Mouse (Mus musculus) frontal cortex, adult (tissue): ENCODE measurements at regions not wholly inside any gene's neighbourhood (a gene's known extent, or its start where the extent isn't known, plus 50 kb on each side); places are given as distances from the start of the nearest gene placed in this dataset.

Experiments
- ATAC-seq: cut with Nextera tagmentation; 2 replicates; pipeline ENCODE4 v1.9.2; 2017; ENCODE audit warnings: mild to moderate bottlenecking, moderate library complexity, mixed read lengths; ENCODE audit not compliant: low TSS enrichment

DNA sequence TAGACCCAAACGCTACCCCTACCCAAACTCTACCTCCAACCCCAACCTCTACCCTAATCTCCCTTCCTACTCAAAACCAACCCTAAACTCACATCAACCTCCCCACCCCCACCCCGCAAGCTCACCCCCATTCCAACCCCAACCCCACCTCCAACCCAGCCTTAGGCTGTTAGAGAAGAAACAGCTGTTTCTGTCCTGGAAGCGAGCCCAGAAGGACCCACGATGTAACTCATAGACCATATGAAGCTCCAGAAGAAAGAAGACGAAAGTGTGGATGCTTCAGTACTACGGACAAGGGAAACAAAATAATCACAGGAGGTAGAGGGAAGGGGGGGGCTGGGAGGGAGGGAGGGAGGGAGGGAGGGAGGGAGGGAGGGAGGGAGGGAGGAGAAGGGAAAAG is 58.4 kb downstream of the Sox11 start:
- no peak for ATAC-seq

- ATAC-seq = no peak
These were observed 80.4 kb downstream of the Sox11 start for GRCm38 (mm10) chr12:27261965-27262364.

- ATAC-seq = no peak
These were observed 88.2 kb downstream of the Sox11 start for GRCm38 (mm10) chr12:27254125-27254524.

DNA sequence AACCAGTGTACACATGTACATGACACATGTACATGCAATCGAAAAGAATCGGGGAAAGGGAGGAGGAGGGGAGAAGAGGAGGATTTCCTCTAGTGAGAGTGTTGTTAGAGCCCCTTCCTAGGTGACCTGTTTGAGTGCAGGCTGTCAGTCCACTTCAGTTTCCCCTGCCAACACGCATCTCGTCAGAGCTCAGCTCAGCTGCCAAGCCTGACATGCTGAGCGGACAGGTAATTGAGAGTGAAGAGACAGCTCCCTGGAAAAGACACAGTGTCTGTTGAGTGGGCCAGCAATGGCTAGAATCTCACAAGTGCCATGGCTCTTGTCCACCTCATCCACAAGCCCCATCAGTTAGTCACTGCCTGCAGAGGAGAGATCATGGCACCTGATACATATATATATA is 90.9 kb downstream of the Sox11 start:
- no peak for ATAC-seq

DNA sequence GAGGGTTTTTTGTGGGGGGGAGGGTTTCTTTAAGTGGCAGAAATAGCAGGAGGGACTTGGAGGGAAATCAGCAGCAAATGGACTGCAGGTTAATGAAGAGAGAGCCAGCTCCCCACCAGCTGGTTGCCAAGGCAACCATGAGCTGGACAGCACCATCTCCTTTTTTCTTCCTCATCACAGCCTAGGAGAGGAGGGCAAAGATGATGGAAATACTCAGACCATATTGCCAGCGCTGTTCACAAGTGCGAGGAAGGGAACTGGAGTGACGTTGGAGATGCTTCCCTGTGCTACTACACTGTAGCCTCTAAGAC is 93.9 kb downstream of the Sox11 start:
- peak; percentile 84 for ATAC-seq

GRCm38 (mm10) chr12:27247756-27248544 is 94.4 kb downstream of the Sox11 start:
- ATAC-seq = peak; percentile 80

GRCm38 (mm10) chr12:27235748-27236147 is 106.6 kb downstream of the Sox11 start:
- no peak for ATAC-seq

DNA sequence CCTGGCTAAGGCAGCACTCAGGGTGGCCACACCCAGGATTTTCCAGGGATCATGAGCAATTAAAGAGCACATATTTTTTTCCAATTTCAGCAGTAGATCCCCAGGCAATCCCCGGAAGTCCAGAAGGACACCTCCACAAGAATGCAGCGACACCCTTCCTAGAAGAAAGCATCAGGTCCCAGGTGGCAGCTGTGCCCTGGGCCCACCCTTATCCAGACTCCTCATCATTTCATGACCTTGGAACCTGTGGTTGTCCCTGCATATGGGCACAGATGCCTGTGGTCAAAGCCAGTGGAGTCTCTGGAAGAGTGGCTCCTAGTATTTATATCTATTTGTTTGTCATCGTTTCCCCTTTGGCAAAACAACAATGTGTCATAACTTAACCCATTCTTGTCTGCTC is 120.8 kb downstream of the Sox11 start:
- no peak for ATAC-seq

DNA sequence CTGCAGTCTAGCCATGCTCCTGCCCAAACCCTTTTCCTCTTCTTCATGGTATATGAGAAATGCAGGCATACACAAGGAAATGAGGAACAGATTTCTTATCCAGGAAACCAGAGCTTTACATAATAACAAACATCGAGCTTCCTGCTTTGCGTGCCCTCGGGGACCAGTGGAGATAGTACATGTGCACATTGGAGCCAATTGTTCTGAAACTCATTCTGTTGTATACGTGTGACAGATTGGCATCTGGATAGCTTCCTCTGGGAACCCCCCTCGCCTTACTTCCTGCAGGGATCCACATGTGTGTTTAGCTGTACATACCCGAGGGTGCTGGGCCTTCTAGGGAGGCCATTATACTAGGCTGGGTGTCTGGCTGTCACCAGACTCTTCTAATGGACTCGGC is 141.2 kb downstream of the Sox11 start:
- ATAC-seq = no peak

DNA sequence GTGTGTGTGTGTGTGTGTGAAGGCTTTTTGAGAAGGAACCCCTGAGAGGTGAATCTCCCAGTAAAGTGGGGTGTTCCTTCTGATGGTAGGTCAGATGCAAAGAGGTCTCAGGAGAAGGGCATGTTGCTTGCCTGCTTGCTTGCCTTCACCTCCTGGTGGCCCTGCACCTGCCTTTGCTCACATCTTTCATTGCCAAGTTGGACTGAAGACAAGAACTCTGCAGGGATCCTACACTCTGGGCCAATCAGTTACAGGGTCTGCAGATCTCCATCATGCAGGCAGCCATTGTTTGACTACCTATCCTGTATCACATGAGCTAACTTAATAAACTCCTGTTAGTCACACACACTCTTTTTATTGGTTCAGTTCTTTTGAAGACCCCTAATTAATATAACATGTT is 148.4 kb downstream of the Sox11 start:
- no peak for ATAC-seq

- no peak for ATAC-seq
These were observed 150.5 kb downstream of the Sox11 start for GRCm38 (mm10) chr12:27191916-27192315.

DNA sequence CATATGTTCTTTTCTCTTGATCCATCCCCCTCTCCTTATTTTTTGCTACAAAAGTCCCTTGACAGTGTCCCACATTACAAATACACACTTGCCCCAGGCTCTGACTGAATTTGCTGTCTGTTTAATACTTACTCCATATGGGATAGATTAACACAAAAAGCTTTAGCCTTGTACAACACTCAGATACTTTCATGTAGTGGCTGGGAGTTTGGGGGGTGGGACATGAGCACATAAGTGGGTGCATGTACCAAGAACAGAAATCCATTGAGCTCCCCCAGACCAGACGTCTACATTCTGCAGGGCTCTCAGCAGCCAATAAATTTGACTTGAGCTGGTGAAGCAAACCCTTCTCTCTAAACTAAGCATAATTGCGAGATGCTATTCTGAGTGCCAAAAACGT is 154.9 kb downstream of the Sox11 start:
- ATAC-seq = no peak

- ATAC-seq = no peak
These were observed 159.7 kb downstream of the Sox11 start for GRCm38 (mm10) chr12:27182397-27183375.

DNA sequence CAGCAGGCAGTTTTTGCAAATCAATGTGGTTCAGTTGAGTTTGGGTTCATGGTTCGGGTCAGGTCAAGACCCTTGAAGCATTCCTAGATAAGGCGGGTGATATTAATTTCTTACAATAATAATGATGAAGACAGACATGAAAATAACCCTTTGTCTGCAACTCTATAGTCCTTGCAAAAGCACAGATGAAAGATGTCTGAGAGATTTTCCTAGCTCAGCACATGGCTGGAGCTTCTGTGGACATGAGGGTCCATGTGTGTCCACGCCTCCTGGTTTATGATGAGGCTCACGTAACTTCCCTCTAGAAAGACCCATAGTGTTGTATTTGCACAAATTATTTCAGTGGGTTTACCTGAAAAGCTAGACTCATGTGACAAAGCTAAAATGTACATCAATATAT is 168.8 kb downstream of the Sox11 start:
- no peak for ATAC-seq

DNA sequence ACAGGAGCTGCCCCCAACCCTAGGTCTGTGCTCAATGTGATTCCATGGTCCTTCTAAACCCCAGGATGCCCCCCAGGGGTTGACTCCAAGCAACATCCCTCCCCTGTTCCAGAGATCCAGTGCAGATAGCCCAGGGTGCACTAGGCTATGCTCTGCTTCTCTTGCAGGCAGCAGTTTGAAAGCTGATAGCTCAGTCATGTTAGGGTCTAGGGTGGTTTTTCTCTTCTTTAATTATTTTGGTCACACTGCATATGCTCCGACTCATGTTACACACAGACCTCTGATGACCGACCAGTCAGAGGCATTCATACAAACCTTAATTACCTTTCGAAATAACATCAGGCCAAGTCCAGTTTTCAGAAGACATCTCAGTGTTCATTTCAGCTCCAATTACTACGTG is 169.2 kb downstream of the Sox11 start:
- ATAC-seq = no peak

GRCm38 (mm10) chr12:27171595-27171994 is 170.8 kb downstream of the Sox11 start:
- no peak for ATAC-seq

- no peak for ATAC-seq
These were observed 177.4 kb downstream of the Sox11 start for GRCm38 (mm10) chr12:27164920-27165504.

GRCm38 (mm10) chr12:27160063-27160686 is 182.2 kb downstream of the Sox11 start:
- ATAC-seq = peak; percentile 75

GRCm38 (mm10) chr12:27159416-27160062 is 182.8 kb downstream of the Sox11 start:
- ATAC-seq = peak; percentile 32

- no peak for ATAC-seq
These were observed 191.2 kb downstream of the Sox11 start for GRCm38 (mm10) chr12:27150871-27151853.
